Mouse (Mus musculus) neural tube, embryonic 14.5 days (tissue): ENCODE results near the gene 2510009E07Rik. TPM values are rescaled to one million over a fixed set of nuclear protein-coding genes. Genes with fewer than 3 reads are reported as not detected.
"Not testable (repeated sequence)": the region's sequence is repeated elsewhere in the genome, so short reads cannot be mapped to it uniquely, and the experiment has no call there.

Experiments used
- ATAC-seq: fragments of 200-750 bp; cut with Nextera tagmentation; 2 replicates; pipeline ENCODE4 v1.8.0; 2017; ENCODE audit warnings: low read depth, mild to moderate bottlenecking, moderate TSS enrichment, moderate library complexity
- H3K27ac ChIP-seq: fragments of 300-500 bp; sonication (generic); 2 replicates; pipeline ENCODE4 v1.5.1; 2014; ENCODE audit warnings: low read depth, mild to moderate bottlenecking, control low read depth, low read length, moderate library complexity, mixed read lengths
- H3K27me3 ChIP-seq: fragments of 300-500 bp; sonication (generic); 2 replicates; pipeline ENCODE4 v1.6.1; 2014; ENCODE audit warnings: low read length; ENCODE audit not compliant: control insufficient read depth, insufficient read depth
- H3K36me3 ChIP-seq: fragments of 300-500 bp; sonication (generic); 2 replicates; pipeline ENCODE4 v1.6.1; 2014; ENCODE audit warnings: low read length, mixed read lengths; ENCODE audit not compliant: control insufficient read depth, insufficient read depth
- H3K4me1 ChIP-seq: fragments of 300-500 bp; sonication (generic); 2 replicates; pipeline ENCODE4 v1.6.1; 2014; ENCODE audit warnings: low read length; ENCODE audit not compliant: control insufficient read depth, insufficient read depth
- H3K4me2 ChIP-seq: fragments of 300-500 bp; sonication (generic); 2 replicates; pipeline ENCODE4 v1.6.1; 2014; ENCODE audit warnings: mild to moderate bottlenecking, low read depth, low read length, control low read depth
- H3K4me3 ChIP-seq: fragments of 300-500 bp; sonication (generic); 2 replicates; pipeline ENCODE4 v1.5.1; 2014; ENCODE audit warnings: low read depth, low read length, control low read depth, mixed read lengths
- H3K9ac ChIP-seq: fragments of 300-500 bp; sonication (generic); replicated peaks from 2 replicates; pipeline ENCODE4 v1.6.1; 2014; ENCODE audit warnings: low read depth, mild to moderate bottlenecking, control low read depth, low read length, mixed read lengths
- H3K9me3 ChIP-seq: fragments of 300-500 bp; sonication (generic); 2 replicates; pipeline ENCODE4 v1.6.1; 2016; ENCODE audit warnings: low read length; ENCODE audit not compliant: control insufficient read depth
- WGBS: fragments of 180-500 bp; shearing (Covaris S2); extraction: QIAGEN DNeasy Blood & Tissue Kit; methylation state at CpG from one replicate; pipeline ENCODE4 v1.1.7; 2014; 5-methylcytosine and 5-hydroxymethylcytosine counted together
- polyA plus RNA-seq: library from polyadenylated mRNA; unstranded; fragments of >200 nt; fragmentation: Nextera tagmentation; extraction: Ambion mirVana; gene quantifications from 2 replicates; pipeline ENCODE4 v1.2.1, GENCODE M21; 2014

The 2510009E07Rik gene
- polyA plus RNA-seq, 1 experiment from 2014 or later, result 43.7 TPM

DNA sequence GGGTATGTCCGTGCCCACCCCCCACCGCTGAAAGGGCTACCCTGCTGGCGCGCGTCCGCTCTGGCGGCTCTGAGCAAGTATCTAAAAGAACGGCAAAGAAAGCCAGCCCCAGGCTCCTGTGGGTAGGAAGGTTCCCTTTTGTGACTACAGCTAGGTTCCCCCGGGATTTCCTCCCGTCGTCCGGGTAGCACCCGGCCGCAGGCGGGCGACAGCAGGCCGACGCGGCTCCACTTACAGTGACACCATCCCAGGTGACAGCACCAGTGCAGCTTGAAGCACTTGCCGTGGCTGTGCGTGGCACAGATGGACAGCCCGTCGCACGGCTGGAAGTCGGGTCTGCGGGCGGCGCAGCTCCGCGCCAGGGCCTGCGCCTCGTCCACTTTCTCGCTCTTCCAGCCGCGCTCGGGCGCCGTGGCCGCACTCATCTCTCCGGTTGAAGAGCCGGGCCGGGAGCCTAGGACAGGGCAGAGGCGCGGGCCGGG lies 443 bp downstream of the 2510009E07Rik start:
- peak; percentile 77 for ATAC-seq
- Histone ChIP-seq H3K9ac (peak overlapping the region; percentile 96), H3K9me3 (no peaks in the 10 kb centered on the region), H3K27me3 (no peaks in the 10 kb centered on the region), H3K4me2 (peak overlapping the region; percentile 85), H3K27ac (peak overlapping the region; percentile 96), H3K4me1 (peaks cover 25% of the 10 kb centered on the region; the same call in 1 of the 2 replicates), H3K36me3 (no peaks in the 10 kb centered on the region), H3K4me3 (peak overlapping the region; percentile 90)
- WGBS, result 2% methylated on average over 45 of the region's 45 CpGs

DNA sequence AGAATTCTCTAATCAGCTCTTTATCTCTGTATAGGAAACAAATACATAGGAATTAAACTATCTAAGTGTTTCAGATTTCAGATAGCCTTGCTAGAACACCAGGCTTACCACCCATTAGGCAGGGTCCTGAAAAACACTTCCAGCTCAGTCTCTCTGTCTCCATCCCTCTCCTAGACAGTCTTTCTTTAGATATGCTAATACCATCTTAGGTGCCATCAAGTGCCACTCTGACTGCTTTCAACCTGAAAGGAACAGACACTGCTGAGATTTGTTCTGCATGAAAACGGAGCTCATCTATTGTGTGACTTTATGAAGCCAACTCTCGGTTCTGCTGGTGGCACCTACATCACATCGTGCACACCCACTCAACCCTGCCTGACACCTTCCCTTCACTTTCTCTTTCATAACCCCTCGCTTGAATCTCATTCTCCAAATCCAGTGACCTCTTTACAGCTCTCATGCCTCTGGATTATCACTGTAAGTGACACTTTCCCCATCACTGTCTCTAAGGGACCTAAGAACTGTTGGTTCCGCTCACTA lies 4.2 kb downstream of the 2510009E07Rik start:
- Histone ChIP-seq H3K4me2 (no peak overlapping the region), H3K27me3 (no peaks in the 10 kb centered on the region), H3K4me1 (peaks cover 22% of the 10 kb centered on the region; the same call in 1 of the 2 replicates), H3K9me3 (no peaks in the 10 kb centered on the region), H3K4me3 (no peak overlapping the region), H3K27ac (no peak overlapping the region), H3K36me3 (no peaks in the 10 kb centered on the region), H3K9ac (no peak overlapping the region)
- 41% methylated on average over 5 of the region's 5 CpGs for WGBS
- no peak for ATAC-seq

DNA sequence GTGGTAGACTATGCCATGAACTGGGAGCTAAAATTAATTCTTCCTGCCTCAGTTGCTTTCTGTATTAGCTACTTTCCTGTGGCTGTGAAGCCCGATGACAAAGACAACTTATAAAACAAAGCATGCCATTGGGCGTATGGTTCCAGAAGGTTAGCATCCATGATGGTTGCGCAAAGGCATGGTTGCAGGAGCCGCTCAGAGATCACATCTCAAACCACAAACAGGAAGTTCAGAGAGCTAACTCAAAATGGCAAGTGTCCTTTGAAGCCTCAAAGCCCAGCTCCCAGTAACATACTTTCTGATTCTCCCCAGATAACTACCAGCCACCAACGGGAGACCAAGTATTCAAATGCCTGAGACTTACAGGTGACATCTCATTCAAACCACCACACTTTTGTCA lies 5.3 kb downstream of the 2510009E07Rik start:
- no peaks in the 10 kb centered on the region for H3K27me3 ChIP-seq
- 92% methylated on average over 5 of the region's 5 CpGs for WGBS
- no peaks in the 10 kb centered on the region for H3K36me3 ChIP-seq
- no peak overlapping the region for H3K9ac ChIP-seq
- peaks cover 21% of the 10 kb centered on the region; the same call in 1 of the 2 replicates for H3K4me1 ChIP-seq
- no peaks in the 10 kb centered on the region for H3K9me3 ChIP-seq
- no peak for ATAC-seq
- H3K4me3 ChIP-seq, result no peak overlapping the region
- H3K4me2 ChIP-seq, result no peak overlapping the region
- H3K27ac ChIP-seq, result no peak overlapping the region

DNA sequence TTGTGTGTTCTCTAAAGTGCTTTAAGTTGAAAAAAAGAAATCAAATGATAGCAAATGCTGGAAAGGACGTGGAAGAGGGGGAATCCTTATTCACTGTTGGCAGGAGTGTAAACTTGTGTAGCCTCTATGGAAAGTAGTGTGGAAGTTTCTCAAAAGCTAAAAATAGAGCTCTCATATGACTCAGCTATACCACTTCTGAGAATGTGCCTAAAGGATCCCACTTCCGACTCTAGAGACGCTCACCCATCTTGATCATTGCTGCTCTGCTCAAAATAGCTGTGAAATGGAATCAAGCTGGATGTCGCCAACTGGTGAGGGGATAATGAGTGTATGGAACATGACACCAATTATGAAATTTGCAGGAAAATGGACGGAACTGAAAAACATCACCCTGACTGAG lies 7.1 kb downstream of the 2510009E07Rik start:
- Histone ChIP-seq H3K27me3 (no peaks in the 10 kb centered on the region), H3K9me3 (no peaks in the 10 kb centered on the region)
- WGBS, result 93% methylated on average over 5 of the region's 5 CpGs

DNA sequence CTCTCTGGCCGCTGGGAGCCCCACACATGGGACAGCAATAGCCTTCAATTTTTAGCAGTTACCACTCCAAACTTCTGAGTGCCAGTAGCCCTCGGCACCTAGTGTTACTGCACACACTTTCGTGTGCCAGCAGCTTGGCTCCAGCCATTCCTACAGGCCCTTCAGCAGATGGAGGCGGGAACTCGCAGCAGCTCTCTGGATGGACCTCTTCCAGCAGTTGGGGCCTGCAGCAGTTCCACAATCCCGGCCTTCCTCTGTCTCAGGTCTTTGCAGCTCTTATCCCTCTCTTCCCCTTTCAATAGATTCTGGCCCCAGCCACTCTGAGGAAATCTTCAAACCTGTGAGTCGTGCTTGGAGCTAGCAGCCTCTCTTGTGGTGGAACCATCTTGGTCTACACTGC lies 17.7 kb downstream of the 2510009E07Rik start:
- Histone ChIP-seq H3K9ac (no peak overlapping the region), H3K9me3 (no peaks in the 10 kb centered on the region), H3K4me2 (no peak overlapping the region), H3K36me3 (peaks cover 10% of the 10 kb centered on the region; the same call in 1 of the 2 replicates), H3K4me1 (no peaks in the 10 kb centered on the region), H3K27ac (no peak overlapping the region), H3K27me3 (no peaks in the 10 kb centered on the region), H3K4me3 (no peak overlapping the region)
- no peak for ATAC-seq
- 93% methylated on average over 7 of the region's 7 CpGs for WGBS

More for the DNA sequence above, 7.1 kb downstream of the 2510009E07Rik start:
- Histone ChIP-seq H3K36me3 (no peaks in the 10 kb centered on the region), H3K9ac (no peak overlapping the region), H3K27ac (no peak overlapping the region), H3K4me2 (no peak overlapping the region), H3K4me3 (no peak overlapping the region), H3K4me1 (peaks cover 13% of the 10 kb centered on the region; the same call in 1 of the 2 replicates)
- no peak for ATAC-seq

DNA sequence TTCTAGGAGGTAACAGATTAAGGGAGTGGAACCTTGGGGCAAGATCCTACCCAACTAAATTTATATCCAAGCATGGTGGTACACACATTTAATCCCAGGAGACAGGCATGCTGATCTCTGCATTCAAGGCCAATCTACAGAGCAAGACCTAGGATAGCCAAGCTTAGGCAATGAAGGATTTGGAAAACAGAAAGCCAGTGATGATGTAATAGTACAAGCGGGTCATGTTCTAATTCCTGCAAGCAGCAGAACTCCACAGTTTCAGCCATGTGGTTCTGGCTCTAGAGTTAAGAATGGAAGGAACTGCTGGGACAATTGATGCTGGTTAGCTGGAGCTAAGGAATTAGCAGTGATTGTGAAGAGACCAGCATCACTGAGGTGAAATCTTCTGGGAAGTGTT lies 20.8 kb downstream of the 2510009E07Rik start:
- H3K4me3 ChIP-seq, H3K27me3 ChIP-seq, H3K27ac ChIP-seq, H3K9ac ChIP-seq, H3K4me1 ChIP-seq, ATAC-seq, H3K9me3 ChIP-seq, H3K4me2 ChIP-seq: not testable (repeated sequence)
- 98% methylated on average over 1 of the region's 1 CpGs for WGBS
- peaks cover 10% of the 10 kb centered on the region; the same call in 1 of the 2 replicates for H3K36me3 ChIP-seq

DNA sequence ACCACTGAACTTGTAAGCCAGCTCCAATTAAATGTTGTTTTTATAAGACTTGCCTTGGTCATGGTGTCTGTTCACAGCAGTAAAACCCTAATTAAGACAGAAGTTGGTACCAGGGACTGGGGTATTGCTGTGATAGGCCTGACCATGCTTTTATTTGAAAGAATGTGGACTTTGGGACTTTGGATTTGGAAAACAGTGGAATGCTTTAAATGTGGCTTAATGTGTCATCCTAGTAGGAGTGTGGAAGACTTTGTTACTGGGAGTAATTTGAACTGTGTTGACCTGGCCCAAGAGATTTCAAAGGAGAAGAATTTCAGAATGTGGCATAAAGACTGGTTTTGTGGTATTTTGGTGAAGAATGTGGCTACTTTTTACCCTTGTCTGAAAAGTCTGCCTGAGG lies 21.4 kb downstream of the 2510009E07Rik start:
- not testable (repeated sequence) for ATAC-seq, H3K27ac ChIP-seq, H3K4me1 ChIP-seq, H3K9me3 ChIP-seq, H3K9ac ChIP-seq, H3K4me2 ChIP-seq, H3K27me3 ChIP-seq, H3K4me3 ChIP-seq
- peaks cover 10% of the 10 kb centered on the region; the same call in 1 of the 2 replicates for H3K36me3 ChIP-seq

DNA sequence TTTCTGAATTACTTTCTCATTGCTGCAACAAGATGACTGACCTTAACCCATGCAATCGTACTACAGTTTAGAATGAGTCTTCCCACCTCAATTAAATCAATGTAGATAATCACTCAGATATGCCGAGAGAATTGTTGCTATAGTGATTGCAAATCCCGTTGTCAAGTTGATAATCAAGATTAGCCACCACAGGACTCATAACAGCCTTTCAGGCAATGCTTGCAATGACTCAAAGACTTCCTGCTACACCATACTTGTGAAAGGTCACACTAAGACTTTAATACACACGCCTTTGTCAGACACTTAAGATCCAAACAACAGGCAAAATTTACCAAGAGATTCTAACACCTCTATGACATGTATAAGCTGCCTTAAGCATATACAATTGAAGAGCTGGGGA lies 22.6 kb downstream of the 2510009E07Rik start:
- ATAC-seq, result no peak

DNA sequence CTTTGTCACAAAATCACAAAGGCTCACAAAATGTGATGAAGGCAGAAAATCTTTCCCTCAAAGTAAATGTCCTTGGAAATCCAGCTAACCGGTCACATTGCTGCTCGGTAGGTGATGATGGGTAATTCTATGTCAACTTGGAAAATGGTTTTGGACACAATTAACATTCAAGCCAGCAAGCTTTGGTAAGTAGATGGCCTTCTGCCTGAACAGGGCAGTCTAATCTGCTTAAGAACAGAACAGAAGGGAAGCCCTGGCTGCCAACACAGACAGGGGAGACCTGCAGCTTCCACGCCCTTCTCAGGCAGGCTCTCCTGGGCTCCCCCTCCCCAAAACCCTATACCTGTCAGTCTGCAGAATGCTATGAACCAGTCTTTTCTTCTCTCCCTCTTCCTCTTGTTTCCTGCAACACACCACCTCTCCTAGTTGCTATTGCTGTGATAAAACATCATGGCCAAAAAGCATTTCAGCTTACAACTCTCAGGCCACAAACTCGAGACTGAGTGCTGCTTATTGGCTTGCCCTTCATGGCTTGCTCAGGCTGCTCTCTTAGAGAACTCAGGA lies 29.0 kb downstream of the 2510009E07Rik start:
- no peak for ATAC-seq
- H3K4me1 ChIP-seq, result peaks cover 14% of the 10 kb centered on the region
- H3K9ac ChIP-seq, result no peak overlapping the region
- H3K27ac ChIP-seq, result no peak overlapping the region; the same call in 1 of the 2 replicates
- no peak overlapping the region for H3K4me2 ChIP-seq
- H3K36me3 ChIP-seq, result no peaks in the 10 kb centered on the region
- WGBS, result 17% methylated on average over 4 of the region's 4 CpGs
- H3K4me3 ChIP-seq, result no peak overlapping the region
- no peaks in the 10 kb centered on the region for H3K27me3 ChIP-seq
- H3K9me3 ChIP-seq, result no peaks in the 10 kb centered on the region

More for the DNA sequence above, 22.6 kb downstream of the 2510009E07Rik start:
- Histone ChIP-seq H3K4me2 (no peak overlapping the region), H3K4me1 (no peaks in the 10 kb centered on the region), H3K4me3 (no peak overlapping the region), H3K27me3 (no peaks in the 10 kb centered on the region), H3K27ac (no peak overlapping the region), H3K9me3 (no peaks in the 10 kb centered on the region), H3K9ac (no peak overlapping the region), H3K36me3 (peaks cover 7% of the 10 kb centered on the region; the same call in 1 of the 2 replicates)
- WGBS, result 88% methylated on average over 4 of the region's 4 CpGs
